Mouse (Mus musculus): Measurements from ENCODE around the gene Osmr. TPM values are rescaled to one million over a fixed set of nuclear protein-coding genes. Genes with fewer than 3 reads are reported as not detected.

Osmr gene
- polyA plus RNA-seq, 1 experiment: 3.6 TPM

- Histone ChIP-seq H3K27ac (ENCODE audit: insufficient read depth, low read length) (no peak overlapping the region), H3K4me1 (ENCODE audit: control insufficient read depth, insufficient read depth, insufficient read length) (no peaks in the 10 kb centered on the region), H3K27me3 (ENCODE audit: control insufficient read depth, insufficient read depth, low read length) (0 out of 2 replicates have a peak, but pooled peaks cover 2% of the 10 kb centered on the region), H3K36me3 (ENCODE audit: control insufficient read depth, insufficient read depth, low read length) (no peaks in the 10 kb centered on the region), H3K4me3 (ENCODE audit: extremely low read depth, insufficient read depth, insufficient read length) (no peak overlapping the region)
- WGBS: 81% methylated on average over 4 of the region's 4 CpGs
- no peak for DNase-seq (ENCODE audit: low read depth in 1 of 2, low spot score in 2 of 2)
- TF ChIP-seq CTCF (IDR thresholded peaks at IDR 0.05; ENCODE audit: extremely low read depth, insufficient read depth, insufficient read length, insufficient replicate concordance): no peak
- no peak for TF ChIP-seq POLR2A (IDR thresholded peaks at IDR 0.05; ENCODE audit: low read depth, low read length)
Measured at GRCm38 (mm10) chr15:6905726-6906125, 31.0 kb upstream of the Osmr start.

- 69% methylated on average over 9 of the region's 9 CpGs for WGBS
- TF ChIP-seq POLR2A (IDR thresholded peaks at IDR 0.05; ENCODE audit: low read depth, low read length) (no peak), CTCF (IDR thresholded peaks at IDR 0.05; ENCODE audit: extremely low read depth, insufficient read depth, insufficient read length, insufficient replicate concordance) (no peak)
- Histone ChIP-seq H3K27ac (ENCODE audit: insufficient read depth, low read length) (no peak overlapping the region), H3K27me3 (ENCODE audit: control insufficient read depth, insufficient read depth, low read length) (0 out of 2 replicates have a peak, but pooled peaks cover 2% of the 10 kb centered on the region), H3K4me1 (ENCODE audit: control insufficient read depth, insufficient read depth, insufficient read length) (no peaks in the 10 kb centered on the region), H3K36me3 (ENCODE audit: control insufficient read depth, insufficient read depth, low read length) (no peaks in the 10 kb centered on the region), H3K4me3 (ENCODE audit: extremely low read depth, insufficient read depth, insufficient read length) (no peak overlapping the region)
- DNase-seq (ENCODE audit: low read depth in 1 of 2, low spot score in 2 of 2): no peak
Measured at GRCm38 (mm10) chr15:6903286-6903975, 28.7 kb upstream of the Osmr start.

- Histone ChIP-seq H3K27ac (ENCODE audit: insufficient read depth, low read length) (no peak overlapping the region), H3K4me3 (ENCODE audit: extremely low read depth, insufficient read depth, insufficient read length) (no peak overlapping the region), H3K27me3 (ENCODE audit: control insufficient read depth, insufficient read depth, low read length) (0 out of 2 replicates have a peak, but pooled peaks cover 2% of the 10 kb centered on the region), H3K4me1 (ENCODE audit: control insufficient read depth, insufficient read depth, insufficient read length) (no peaks in the 10 kb centered on the region), H3K36me3 (ENCODE audit: control insufficient read depth, insufficient read depth, low read length) (no peaks in the 10 kb centered on the region)
- no peak for DNase-seq (ENCODE audit: low read depth in 1 of 2, low spot score in 2 of 2)
- whole genome bisulfite sequencing: 80% methylated on average over 5 of the region's 5 CpGs
- no peak for TF ChIP-seq POLR2A (IDR thresholded peaks at IDR 0.05; ENCODE audit: low read depth, low read length)
- TF ChIP-seq CTCF (IDR thresholded peaks at IDR 0.05; ENCODE audit: extremely low read depth, insufficient read depth, insufficient read length, insufficient replicate concordance): no peak
Measured at GRCm38 (mm10) chr15:6901982-6902639, 27.3 kb upstream of the Osmr start.

GRCm38 (mm10) chr15:6901236-6901635 is 26.5 kb upstream of the Osmr start:
- Histone ChIP-seq H3K27ac (ENCODE audit: insufficient read depth, low read length) (no peak overlapping the region), H3K4me3 (ENCODE audit: extremely low read depth, insufficient read depth, insufficient read length) (no peak overlapping the region), H3K36me3 (ENCODE audit: control insufficient read depth, insufficient read depth, low read length) (no peaks in the 10 kb centered on the region), H3K4me1 (ENCODE audit: control insufficient read depth, insufficient read depth, insufficient read length) (no peaks in the 10 kb centered on the region), H3K27me3 (ENCODE audit: control insufficient read depth, insufficient read depth, low read length) (0 out of 2 replicates have a peak, but pooled peaks cover 2% of the 10 kb centered on the region)
- TF ChIP-seq POLR2A (IDR thresholded peaks at IDR 0.05; ENCODE audit: low read depth, low read length) (no peak), CTCF (IDR thresholded peaks at IDR 0.05; ENCODE audit: extremely low read depth, insufficient read depth, insufficient read length, insufficient replicate concordance) (no peak)
- DNase-seq (ENCODE audit: low read depth in 1 of 2, low spot score in 2 of 2): no peak
- 38% methylated on average over 6 of the region's 6 CpGs for WGBS

GRCm38 (mm10) chr15:6884260-6884659 is 9.5 kb upstream of the Osmr start:
- no peak for TF ChIP-seq POLR2A (IDR thresholded peaks at IDR 0.05; ENCODE audit: low read depth, low read length)
- no peak for TF ChIP-seq CTCF (IDR thresholded peaks at IDR 0.05; ENCODE audit: extremely low read depth, insufficient read depth, insufficient read length, insufficient replicate concordance)

GRCm38 (mm10) chr15:6883816-6884215 is 9.0 kb upstream of the Osmr start:
- peak in 1 of 2 experiments; percentile 31 for DNase-seq (ENCODE audit: low read depth in 1 of 2, low spot score in 2 of 2)
- Histone ChIP-seq H3K27me3 (ENCODE audit: control insufficient read depth, insufficient read depth, low read length) (no peaks in the 10 kb centered on the region), H3K36me3 (ENCODE audit: control insufficient read depth, insufficient read depth, low read length) (no peaks in the 10 kb centered on the region), H3K4me3 (ENCODE audit: extremely low read depth, insufficient read depth, insufficient read length) (no peak overlapping the region), H3K27ac (ENCODE audit: insufficient read depth, low read length) (no peak overlapping the region), H3K4me1 (ENCODE audit: control insufficient read depth, insufficient read depth, insufficient read length) (no peaks in the 10 kb centered on the region)
- WGBS: 57% methylated on average over 5 of the region's 5 CpGs
- peak; percentile 23; the same call in 1 of the 2 replicates for TF ChIP-seq CTCF (IDR thresholded peaks at IDR 0.05; ENCODE audit: extremely low read depth, insufficient read depth, insufficient read length, insufficient replicate concordance)
- no peak for TF ChIP-seq POLR2A (IDR thresholded peaks at IDR 0.05; ENCODE audit: low read depth, low read length)

More at GRCm38 (mm10) chr15:6884260-6884659, 9.5 kb upstream of the Osmr start:
- H3K4me3 ChIP-seq (ENCODE audit: extremely low read depth, insufficient read depth, insufficient read length): no peak overlapping the region
- 84% methylated on average over 6 of the region's 6 CpGs for WGBS
- H3K36me3 ChIP-seq (ENCODE audit: control insufficient read depth, insufficient read depth, low read length): no peaks in the 10 kb centered on the region
- no peaks in the 10 kb centered on the region for H3K4me1 ChIP-seq (ENCODE audit: control insufficient read depth, insufficient read depth, insufficient read length)
- H3K27ac ChIP-seq (ENCODE audit: insufficient read depth, low read length): no peak overlapping the region
- no peaks in the 10 kb centered on the region for H3K27me3 ChIP-seq (ENCODE audit: control insufficient read depth, insufficient read depth, low read length)
- DNase-seq (ENCODE audit: low read depth in 1 of 2, low spot score in 2 of 2): no peak

All from spleen, adult 2 months (tissue).